Mouse (Mus musculus): Measurements from ENCODE around the gene Cebpb.

Cebpb gene

GRCm38 (mm10) chr2:167662713-167663112 is 26.0 kb upstream of the Cebpb start:
- DNase-seq (ENCODE audit: low read depth in 1 of 2, low spot score in 2 of 2) = no peak

- no peak for DNase-seq (ENCODE audit: low read depth in 1 of 2, low spot score in 2 of 2)
Observed at GRCm38 (mm10) chr2:167665972-167666713, 22.6 kb upstream of the Cebpb start.

DNA sequence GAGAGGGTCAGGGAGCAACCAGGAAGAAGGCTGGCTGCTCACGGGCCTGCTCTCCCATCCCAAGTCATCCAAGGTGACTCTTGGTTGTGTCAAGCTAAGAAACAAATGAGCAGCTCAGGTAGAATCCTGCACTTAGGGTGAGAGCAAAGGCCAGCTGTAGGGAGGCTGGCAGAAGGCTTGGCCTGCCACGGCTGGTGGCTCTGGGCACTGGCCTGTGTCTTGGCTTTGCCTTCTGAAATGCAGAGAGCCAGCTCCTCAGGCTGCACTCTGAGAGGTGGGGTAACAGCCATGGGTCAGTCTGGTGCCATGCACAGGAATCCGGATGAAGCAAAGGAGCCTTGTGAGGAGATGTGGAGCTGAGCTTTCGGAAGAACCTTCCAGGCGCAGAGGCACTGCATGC is 20.3 kb upstream of the Cebpb start:
- DNase-seq (ENCODE audit: low read depth in 1 of 2, low spot score in 2 of 2) = no peak

DNA sequence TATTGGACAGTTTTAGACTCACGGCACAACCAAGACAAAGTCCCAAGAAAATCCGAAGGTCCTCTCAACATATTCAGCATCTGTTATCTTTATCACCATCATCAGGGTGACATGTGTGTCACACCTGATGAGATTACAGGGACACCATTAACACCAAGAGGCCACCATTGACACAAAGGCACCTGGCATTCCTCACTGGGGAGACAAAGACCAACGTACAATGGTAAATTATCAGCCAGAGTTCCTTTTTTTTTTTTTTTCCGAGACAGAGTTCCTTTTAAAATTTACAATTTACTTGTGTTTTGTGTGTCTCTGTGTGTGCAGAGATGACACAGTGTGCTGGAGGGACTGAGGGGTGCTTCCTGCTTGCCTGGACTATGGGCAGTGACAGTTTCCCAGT is 19.3 kb upstream of the Cebpb start:
- no peak for DNase-seq (ENCODE audit: low read depth in 1 of 2, low spot score in 2 of 2)

- DNase-seq (ENCODE audit: low read depth in 1 of 2, low spot score in 2 of 2) = no peak
Observed at GRCm38 (mm10) chr2:167671101-167671633, 17.5 kb upstream of the Cebpb start.

GRCm38 (mm10) chr2:167672212-167672685 is 16.5 kb upstream of the Cebpb start:
- no peak for DNase-seq (ENCODE audit: low read depth in 1 of 2, low spot score in 2 of 2)

- DNase-seq (ENCODE audit: low read depth in 1 of 2, low spot score in 2 of 2) = no peak
Observed at GRCm38 (mm10) chr2:167675120-167675909, 13.4 kb upstream of the Cebpb start.

DNA sequence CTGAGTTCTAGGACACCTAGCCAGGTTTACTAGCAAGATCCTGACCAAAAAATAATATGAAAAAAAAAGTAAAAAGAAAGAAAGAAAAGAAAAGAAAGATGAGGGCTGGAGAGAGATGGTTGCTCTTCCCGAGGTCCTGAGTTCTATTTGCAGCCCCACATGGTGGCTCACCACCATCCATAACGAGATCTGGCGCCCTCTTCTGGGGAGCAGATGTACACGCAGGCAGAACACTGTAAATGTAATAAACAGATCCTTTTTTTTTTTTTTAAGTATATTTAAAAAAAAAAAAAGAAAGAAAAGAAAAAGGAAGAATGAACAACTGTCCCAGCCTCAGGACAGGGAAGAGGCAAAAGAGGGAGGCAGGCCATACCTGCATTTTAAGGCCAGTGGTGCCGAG is 10.1 kb upstream of the Cebpb start:
- no peak for DNase-seq (ENCODE audit: low read depth in 1 of 2, low spot score in 2 of 2)

- DNase-seq (ENCODE audit: low read depth in 1 of 2, low spot score in 2 of 2) = peak in 1 of 2 experiments; percentile 78
Observed at GRCm38 (mm10) chr2:167679902-167680430, 8.7 kb upstream of the Cebpb start.

- DNase-seq (ENCODE audit: low read depth in 1 of 2, low spot score in 2 of 2) = peak in 1 of 2 experiments; percentile 63
Observed at GRCm38 (mm10) chr2:167680657-167681056, 8.1 kb upstream of the Cebpb start.

GRCm38 (mm10) chr2:167683721-167684120 is 5.0 kb upstream of the Cebpb start:
- no peak for DNase-seq (ENCODE audit: low read depth in 1 of 2, low spot score in 2 of 2)

DNA sequence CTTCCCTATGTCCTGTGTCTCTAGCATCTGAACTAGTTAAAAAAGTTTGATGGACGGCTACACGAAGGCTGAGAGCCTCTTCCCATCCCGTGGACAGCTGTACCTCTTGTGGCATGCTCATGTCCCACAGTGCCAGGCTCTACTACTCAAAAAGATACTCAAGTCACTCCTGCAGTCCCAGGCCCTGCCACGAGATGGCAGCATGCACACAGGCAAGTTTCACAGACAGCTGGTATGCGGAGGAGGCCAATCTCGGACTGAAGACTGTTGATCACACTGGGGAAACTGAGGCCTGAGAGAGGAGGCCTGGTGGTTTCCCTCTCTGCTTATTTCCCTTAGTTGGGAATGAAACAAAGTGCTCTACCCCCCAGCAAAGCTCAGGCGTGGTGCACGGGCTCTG is 3.6 kb upstream of the Cebpb start:
- DNase-seq (ENCODE audit: low read depth in 1 of 2, low spot score in 2 of 2) = peak; percentile 81 to 94

DNA sequence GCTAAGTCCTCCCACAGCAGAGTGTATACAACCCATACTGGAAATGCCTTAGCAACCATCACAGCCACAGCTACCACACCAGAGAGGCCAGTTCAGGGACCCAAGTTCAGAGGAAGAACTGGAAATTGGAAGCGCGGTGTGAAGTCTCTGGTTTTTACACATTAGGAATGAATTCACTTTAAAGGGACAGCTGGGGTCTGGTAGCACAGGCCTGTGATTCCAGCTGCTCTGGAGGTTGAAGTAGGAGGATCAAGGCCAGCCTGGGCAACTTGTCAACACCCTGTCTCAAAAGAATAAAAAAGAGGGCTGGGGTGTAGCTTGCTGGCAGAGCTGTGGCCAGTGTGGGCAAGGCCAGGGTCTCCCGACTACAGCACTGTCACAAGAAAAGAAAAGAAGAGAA is 2.9 kb upstream of the Cebpb start:
- no peak for DNase-seq (ENCODE audit: low read depth in 1 of 2, low spot score in 2 of 2)

- peak in 1 of 2 experiments; percentile 37 for DNase-seq (ENCODE audit: low read depth in 1 of 2, low spot score in 2 of 2)
Observed at GRCm38 (mm10) chr2:167686382-167687249, 2.1 kb upstream of the Cebpb start.

GRCm38 (mm10) chr2:167687250-167687586 is 1.5 kb upstream of the Cebpb start:
- no peak for DNase-seq (ENCODE audit: low read depth in 1 of 2, low spot score in 2 of 2)

DNA sequence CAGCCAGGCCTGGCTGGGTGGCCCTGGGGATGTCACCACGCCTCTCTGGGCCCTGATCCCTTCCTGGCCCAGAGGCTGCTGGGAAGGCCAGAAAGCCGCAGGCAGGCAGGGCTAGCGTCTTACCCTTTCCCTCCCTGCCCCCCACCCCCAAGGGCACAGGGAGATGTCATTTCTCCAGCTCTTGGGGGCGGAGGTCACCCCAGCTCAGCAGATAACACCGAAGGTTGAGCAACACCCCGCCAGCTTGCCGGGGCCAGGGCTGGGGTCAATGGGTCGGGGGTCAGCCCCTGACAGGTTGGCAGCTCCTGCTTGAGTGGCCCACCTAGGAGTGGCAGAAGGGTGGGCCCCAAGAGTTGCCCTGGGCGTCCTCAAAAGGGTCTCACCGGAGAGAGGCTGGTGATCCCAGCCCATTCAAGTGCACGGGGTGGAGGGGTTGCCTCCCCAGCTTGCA is 1.0 kb upstream of the Cebpb start:
- peak in 1 of 2 experiments; percentile 59 for DNase-seq (ENCODE audit: low read depth in 1 of 2, low spot score in 2 of 2)

DNA sequence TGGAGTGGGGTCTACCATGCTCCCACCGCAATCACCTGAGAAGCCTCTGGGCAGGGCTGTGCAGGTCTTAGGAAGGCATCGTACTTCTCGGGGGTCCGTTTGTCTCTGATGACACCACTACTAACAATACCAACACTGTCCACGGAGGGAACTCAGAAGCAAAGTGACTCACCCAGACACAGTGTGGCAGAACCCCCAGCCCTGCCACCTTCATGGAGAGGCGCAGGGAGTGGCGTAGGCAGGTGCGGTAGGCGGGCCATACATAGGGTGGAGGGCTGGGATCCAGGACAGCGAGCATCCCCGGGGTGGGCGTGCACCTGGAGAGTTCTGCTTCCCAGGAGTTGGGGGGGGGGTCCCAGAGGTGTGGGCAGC is 603 bp upstream of the Cebpb start:
- peak in 1 of 2 experiments; percentile 56 for DNase-seq (ENCODE audit: low read depth in 1 of 2, low spot score in 2 of 2)

DNA sequence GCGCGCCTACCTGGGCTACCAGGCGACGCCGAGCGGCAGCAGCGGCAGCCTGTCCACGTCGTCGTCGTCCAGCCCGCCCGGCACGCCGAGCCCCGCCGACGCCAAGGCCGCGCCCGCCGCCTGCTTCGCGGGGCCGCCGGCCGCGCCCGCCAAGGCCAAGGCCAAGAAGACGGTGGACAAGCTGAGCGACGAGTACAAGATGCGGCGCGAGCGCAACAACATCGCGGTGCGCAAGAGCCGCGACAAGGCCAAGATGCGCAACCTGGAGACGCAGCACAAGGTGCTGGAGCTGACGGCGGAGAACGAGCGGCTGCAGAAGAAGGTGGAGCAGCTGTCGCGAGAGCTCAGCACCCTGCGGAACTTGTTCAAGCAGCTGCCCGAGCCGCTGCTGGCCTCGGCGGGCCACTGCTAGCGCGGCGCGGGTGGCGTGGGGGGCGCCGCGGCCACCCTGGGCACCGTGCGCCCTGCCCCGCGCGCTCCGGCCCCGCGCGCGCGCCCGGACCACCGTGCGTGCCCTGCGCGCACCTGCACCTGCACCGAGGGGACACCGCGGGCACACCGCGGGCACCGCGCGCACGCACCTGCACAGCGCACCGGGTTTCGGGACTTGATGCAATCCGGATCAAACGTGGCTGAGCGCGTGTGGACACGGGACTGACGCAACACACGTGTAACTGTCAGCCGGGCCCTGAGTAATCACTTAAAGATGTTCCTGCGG is 945 bp downstream of the Cebpb start, which contains the start of gene Tmem189:
Gene Tmem189 (minus strand): TSS at position 322 of the 718 bp plus-strand sequence.
- peak in 1 of 2 experiments; percentile 51 for DNase-seq (ENCODE audit: low read depth in 1 of 2, low spot score in 2 of 2)

DNA sequence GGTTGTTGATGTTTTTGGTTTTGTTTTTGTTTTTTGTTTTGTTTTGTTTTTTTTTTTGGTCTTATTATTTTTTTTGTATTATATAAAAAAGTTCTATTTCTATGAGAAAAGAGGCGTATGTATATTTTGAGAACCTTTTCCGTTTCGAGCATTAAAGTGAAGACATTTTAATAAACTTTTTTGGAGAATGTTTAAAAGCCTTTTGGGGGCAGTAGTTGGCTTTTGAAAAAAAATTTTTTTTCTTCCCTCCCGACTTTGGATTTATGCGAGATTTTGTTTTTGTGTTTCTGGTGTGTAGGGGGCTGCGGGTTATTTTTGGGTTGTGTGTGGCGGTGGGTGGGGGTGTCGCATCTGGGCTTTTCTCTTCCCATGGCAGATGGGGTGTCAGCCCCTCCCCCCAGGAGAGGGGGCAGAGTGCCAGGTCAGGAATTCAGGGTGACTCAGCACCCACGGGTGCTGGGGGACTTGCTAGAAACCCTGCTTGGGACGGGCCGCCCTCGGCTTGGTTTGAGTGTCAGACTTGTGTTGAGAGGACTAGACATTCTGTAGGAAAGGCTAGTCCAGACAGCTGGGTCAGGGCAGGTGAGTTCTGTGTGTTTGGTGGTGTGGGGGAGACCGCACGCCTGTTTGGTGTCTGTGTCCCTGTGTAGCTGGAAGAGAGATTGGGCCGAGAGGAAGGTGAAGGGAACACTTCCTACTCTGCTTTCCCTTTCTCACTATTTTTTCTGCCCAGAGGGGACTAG is 1.7 kb downstream of the Cebpb start:
- no peak for DNase-seq (ENCODE audit: low read depth in 1 of 2, low spot score in 2 of 2)
